Mouse (Mus musculus) skeletal muscle tissue, adult 2 months (tissue): Measurements from ENCODE around the gene 1700028K03Rik.

Source experiments
- DNase-seq: peaks from one replicate; pipeline ENCODE4 v3.0.0-alpha.2; 2012; ENCODE audit warnings: low read depth, low spot score

1700028K03Rik gene

DNA sequence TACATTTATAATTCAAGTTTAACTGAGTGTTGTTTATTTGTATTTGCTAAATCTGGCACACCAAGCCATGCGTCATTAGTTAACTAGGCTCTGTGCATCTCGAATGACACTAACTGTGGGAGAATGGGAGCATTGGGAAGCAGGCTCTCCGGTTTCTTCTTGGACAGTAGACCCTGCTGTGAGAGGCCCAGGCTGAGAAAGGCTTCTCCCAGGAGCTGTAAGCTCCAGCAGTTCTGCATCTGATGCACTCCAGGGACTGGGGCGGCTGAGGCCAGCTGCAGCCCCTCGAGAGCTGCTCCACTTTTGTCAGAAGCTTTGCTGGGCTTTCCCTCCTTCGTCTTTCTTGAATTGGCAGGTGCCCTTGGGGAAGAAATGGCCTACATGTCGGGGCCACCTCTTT, 7.2 kb downstream of the 1700028K03Rik start:
- peak; percentile 73 for DNase-seq

DNA sequence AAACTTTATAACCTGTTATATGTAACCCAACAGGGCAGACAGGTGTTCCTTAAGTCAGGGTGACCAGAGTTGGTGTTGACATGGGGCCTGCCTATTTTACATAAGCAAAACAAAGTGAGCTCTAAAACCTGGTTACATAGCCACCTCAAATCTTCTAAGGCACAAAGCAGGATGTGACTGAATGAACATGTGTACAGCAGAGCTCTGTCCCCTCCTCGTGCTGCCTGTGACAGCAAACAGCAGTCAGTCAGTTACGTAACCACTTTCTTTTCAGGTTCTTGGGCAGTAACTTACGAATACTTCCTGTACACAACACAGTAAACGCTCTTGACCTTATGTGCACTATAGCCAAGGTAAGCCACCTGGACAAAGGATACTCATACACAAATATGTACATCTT, 11.4 kb downstream of the 1700028K03Rik start:
- DNase-seq, result no peak

DNA sequence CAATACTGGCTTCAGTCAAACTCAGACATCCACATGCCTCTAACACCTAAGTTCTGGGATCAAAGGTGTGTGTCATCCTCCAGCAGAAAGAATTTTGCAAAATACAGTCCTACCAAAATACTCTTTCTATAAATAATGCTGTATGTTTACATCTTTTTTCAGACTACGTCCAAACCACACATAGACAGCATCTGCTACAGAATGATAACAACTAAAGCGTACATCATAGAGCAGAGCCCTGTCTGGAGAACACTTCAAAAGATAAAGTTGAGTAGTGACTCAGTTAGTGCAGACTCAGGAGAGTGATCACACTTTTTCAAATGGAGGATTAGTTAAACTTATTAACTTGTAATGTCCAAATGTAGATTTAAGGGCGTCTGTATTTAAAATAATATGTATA, 13.4 kb downstream of the 1700028K03Rik start:
- DNase-seq, result no peak

DNA sequence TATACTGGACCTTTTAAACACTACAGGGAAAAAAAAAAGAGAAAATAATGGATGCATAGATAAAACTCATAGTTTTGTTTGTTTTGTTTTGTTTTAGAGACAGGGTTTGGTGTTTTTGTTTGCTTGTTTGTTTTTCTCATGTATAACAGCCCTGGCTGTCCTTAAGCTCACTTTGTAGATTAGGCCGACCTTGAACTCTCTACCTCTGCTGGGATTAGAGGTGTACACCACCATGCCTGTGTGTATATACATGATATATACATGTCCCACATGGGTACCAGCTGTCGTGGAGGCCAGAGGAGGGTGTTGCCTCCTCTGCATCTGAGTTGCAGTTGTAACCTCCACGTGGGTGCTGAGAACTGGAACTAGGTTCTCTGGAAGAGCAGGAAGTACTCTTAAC, 13.9 kb downstream of the 1700028K03Rik start:
- no peak for DNase-seq

DNA sequence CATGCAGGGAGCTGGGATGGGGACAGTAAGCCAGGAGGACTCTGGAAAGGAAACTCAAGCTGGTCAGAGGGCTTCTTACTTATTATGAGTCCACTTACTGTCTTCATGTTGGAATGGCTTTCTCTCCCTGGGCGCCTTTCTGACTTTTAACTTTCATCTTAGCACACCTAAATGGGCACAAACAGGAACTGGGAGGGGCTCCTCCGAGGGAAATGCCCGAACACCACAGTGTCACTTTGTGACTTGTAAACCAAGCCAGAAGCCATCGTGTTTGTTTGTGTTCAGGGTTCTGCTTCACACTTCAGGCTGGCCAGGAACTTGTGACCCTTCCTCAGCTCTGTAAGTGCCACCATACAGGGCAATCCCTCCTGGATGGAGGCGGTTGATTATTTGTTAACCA, 19.8 kb downstream of the 1700028K03Rik start:
- no peak for DNase-seq

DNA sequence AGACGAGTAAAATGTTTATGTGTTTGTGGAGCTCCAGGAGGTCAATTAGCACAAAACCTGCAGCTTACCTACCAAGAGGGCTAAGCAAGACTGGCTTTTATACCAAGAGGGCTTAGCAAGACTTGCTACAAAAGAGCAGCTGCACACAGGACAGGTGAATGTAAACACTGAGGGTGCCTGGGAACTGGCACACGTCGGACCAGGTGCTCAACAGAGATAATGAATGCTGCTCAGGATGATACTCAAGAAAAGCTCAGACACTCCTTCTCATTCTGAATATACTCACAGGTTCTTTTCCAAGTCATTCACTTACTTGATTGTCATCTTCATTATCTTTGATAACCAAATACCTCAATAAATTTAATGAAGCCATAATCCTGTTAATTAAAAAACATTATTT, 22.5 kb downstream of the 1700028K03Rik start:
- no peak for DNase-seq

DNA sequence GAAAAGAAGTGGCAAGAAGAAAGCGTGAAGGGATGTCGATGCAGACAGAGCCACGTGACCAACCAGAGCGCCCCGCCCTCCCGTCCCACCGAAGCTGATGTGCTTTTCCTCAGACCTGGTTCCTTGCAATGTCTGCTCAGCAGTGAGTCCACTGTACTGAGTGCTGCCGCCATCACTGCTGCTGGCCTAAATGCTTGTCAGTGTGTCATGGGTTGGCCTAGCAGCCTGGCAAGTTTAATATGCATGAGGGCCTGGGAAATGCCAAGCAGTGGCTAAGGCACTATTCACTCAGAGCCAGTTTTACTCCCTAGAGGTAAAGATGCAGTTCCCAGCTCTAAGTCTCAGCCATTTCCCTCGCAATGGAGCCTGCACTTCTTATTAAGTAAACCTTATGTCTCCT, 34.6 kb downstream of the 1700028K03Rik start:
- DNase-seq, result no peak

DNA sequence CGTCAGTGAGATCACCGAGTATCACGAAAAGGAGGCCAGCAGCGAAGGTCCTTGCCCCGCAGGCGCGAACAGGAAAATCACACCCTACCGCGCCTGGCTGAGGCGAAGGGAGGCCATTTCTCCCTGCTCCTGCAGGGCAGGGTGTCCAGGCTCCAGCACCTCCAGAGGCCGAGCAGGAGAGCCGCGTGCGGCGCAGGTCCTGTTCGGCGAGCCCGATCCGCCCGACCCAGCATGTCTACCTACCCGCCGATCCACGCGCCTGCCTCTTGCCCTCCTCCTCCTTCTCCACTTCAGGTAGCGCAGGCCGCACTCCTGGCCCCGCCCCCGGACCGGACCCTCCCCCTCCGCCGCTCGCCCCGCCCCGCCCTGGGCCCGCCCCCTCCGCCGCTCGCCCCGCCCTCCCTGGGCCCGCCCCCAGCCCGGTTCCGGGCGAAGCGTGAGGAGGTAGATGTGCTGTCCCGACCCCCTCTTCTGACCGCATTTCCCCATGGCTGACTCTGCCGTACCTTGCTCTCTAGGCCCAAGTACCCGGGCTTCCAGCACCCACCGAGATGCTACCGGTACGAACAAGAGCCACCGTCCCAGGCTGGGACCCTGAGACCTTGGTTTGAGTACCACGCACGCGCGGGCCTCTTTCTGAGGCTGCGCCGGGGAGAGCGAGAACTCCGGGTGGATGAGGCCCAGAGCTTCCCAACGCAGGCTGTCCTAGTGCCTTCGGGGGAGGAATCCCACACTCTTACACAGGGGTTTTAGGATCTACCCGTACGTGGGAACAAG, 63.0 kb downstream of the 1700028K03Rik start, which contains the start of the genes Rpap2 and Glmn:
Gene Rpap2, plus strand, starts transcription at position 73 of the 777 bp plus-strand sequence.
Gene Glmn, minus strand, starts transcription at position 588 of the 777 bp plus-strand sequence.
- DNase-seq, result peak; percentile 60

DNA sequence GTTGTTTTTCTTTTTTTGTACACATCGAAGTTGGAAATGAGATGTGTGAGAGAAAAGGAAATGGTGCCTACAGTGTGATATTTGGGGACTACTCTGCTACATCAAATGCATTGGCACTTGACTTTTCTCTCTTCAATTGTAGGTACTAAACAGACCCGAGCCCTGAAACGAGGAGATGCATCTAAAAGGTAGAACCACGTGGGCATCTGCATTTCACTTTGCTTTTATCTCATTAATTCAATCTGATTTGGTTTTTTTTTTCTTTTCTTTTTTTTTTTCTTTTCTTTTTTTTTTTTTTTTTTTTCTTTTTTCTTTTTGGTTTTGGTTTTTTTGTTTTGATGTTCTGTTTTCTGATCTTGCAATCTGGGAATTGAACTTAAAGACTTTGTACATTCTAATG, 63.9 kb downstream of the 1700028K03Rik start:
- DNase-seq, result no peak
